Mouse (Mus musculus) kidney, embryonic 14.5 days (tissue): ENCODE measurements at regions not wholly inside any gene's neighbourhood (a gene's known extent, or its start where the extent isn't known, plus 50 kb on each side); places are given as distances from the start of the nearest gene placed in this dataset.
A peak's percentile ranks its signal among the peaks of the same experiment; 100 is the strongest.

Experiments used
- ATAC-seq: fragments of 200-750 bp; cut with Nextera tagmentation; 2 replicates; pipeline ENCODE4 v1.8.0; 2017; ENCODE audit warnings: moderate number of reproducible peaks, mild to moderate bottlenecking, moderate TSS enrichment, moderate library complexity; ENCODE audit not compliant: low FRiP score, low TSS enrichment
- H3K27ac ChIP-seq: fragments of 300-500 bp; sonication (generic); 2 replicates; pipeline ENCODE4 v1.5.1; 2014; ENCODE audit warnings: low read depth, mild to moderate bottlenecking, low read length, moderate library complexity, mixed read lengths
- H3K27me3 ChIP-seq: fragments of 300-500 bp; sonication (generic); 2 replicates; pipeline ENCODE4 v1.6.1; 2014; ENCODE audit warnings: mild to moderate bottlenecking, low read length; ENCODE audit not compliant: control insufficient read depth, insufficient read depth
- H3K36me3 ChIP-seq: fragments of 300-500 bp; sonication (generic); 2 replicates; pipeline ENCODE4 v1.6.1; 2014; ENCODE audit warnings: low read length, mixed read lengths; ENCODE audit not compliant: control insufficient read depth, insufficient read depth
- H3K4me1 ChIP-seq: fragments of 300-500 bp; sonication (generic); 2 replicates; pipeline ENCODE4 v1.6.1; 2014; ENCODE audit warnings: low read length, mixed read lengths; ENCODE audit not compliant: control insufficient read depth, insufficient read depth
- H3K4me2 ChIP-seq: fragments of 300-500 bp; sonication (generic); replicated peaks from 2 replicates; pipeline ENCODE4 v1.6.1; 2014; ENCODE audit warnings: low read depth, mild to moderate bottlenecking, low read length
- H3K4me3 ChIP-seq: fragments of 300-500 bp; sonication (generic); 2 replicates; pipeline ENCODE4 v1.5.1; 2014; ENCODE audit warnings: mild to moderate bottlenecking, low read length
- H3K9ac ChIP-seq: fragments of 300-500 bp; sonication (generic); 2 replicates; pipeline ENCODE4 v1.6.1; 2014; ENCODE audit warnings: low read depth, mild to moderate bottlenecking, low read length, moderate library complexity
- H3K9me3 ChIP-seq: fragments of 300-500 bp; sonication (generic); 2 replicates; pipeline ENCODE4 v1.6.1; 2016; ENCODE audit warnings: low read length; ENCODE audit not compliant: control insufficient read depth
- WGBS: fragments of 180-500 bp; shearing (Covaris S2); extraction: QIAGEN DNeasy Blood & Tissue Kit; methylation state at CpG from one replicate; pipeline ENCODE4 v1.1.7; 2014; 5-methylcytosine and 5-hydroxymethylcytosine counted together

DNA sequence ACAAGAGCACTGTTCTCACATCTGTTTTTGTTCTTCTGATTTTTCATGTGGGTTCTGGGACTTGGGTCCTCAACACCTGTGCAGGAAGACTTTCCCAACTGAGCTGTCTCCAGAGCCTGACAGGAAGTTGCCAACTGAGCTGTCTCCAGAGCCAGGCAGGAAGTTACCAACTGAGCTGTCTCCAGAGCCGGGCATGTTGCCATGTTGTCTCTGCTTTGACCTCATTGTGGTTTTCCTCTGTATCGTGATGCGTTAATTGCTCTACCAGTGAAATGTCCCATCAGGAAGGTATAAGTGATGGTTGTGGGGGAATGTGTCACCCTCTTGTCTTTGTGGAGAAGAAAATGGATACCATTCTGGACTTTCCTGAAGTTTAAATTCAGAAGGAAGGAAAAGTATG lies 54.4 kb upstream of the Olfm4 start:
- Histone ChIP-seq H3K4me3 (no peak overlapping the region), H3K9me3 (no peaks in the 10 kb centered on the region), H3K27me3 (no peaks in the 10 kb centered on the region), H3K9ac (no peak overlapping the region), H3K36me3 (no peaks in the 10 kb centered on the region), H3K4me1 (no peaks in the 10 kb centered on the region), H3K27ac (no peak overlapping the region), H3K4me2 (no peak overlapping the region)
- no peak for ATAC-seq
- WGBS, result 71% methylated on average over 3 of the region's 3 CpGs

DNA sequence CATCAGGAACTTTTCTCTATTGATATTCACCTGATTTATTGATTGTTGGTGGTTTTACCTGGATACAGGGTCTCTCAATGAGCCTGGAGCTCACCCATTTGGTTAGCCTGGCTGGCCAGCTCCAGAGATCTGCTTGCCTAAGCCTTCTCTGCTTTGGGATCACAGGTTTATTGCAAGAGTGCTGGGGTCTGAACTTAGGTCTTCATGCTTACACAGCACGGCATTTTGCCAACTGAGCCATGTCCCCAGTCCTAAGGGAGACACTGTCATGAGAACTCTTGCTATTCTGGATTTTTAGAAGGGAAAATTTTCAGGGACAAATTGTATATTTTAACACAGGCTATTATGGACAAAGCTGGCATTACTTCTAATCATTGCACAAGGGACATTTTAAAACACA lies 56.7 kb upstream of the Olfm4 start:
- Histone ChIP-seq H3K27ac (no peak overlapping the region), H3K9ac (no peak overlapping the region), H3K4me3 (no peak overlapping the region), H3K4me1 (no peaks in the 10 kb centered on the region), H3K27me3 (no peaks in the 10 kb centered on the region), H3K4me2 (no peak overlapping the region), H3K36me3 (no peaks in the 10 kb centered on the region), H3K9me3 (no peaks in the 10 kb centered on the region)
- 61% methylated on average over 1 of the region's 1 CpGs for WGBS
- no peak for ATAC-seq

DNA sequence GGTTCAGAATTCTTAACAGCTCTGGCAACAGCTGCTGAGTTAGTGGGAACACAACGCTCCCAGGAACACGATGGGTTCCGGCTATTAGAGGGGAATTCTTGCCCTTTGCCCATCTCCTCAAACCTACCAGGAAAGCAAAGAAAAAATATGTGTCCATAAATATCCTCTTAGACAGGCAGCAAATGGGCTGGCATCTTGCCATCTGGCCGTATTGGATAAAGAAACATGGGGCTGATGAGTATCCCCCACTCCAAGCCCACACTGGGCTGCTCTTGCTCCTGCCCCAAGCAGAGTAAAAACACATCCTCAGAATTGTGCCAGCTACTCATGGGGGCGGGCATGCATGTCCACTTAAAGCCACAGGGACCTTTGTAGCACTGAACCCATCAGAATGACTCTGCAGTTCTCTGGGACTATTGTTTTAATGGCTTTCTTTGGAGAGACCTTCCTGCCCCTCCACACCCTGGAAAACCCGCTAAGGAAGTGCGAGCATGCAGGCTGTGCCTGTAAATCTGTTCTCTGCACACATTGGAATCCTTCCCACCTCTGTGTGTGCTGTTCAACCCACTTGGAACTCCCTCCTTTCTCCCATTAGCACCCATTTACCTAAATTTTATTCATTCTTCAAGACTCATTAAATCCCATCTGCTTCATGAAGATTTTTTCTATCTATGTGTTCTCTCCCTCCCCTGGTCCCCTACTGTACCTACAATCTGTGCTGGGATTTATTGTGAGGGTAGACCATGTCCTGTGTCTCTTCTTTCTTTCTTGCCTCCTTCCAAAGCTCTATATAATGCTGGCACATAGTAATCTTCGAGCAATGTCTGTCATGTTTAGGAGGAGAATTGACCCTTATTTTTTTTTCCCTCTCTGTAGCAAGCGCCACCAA lies 66.7 kb upstream of the Olfm4 start:
- Histone ChIP-seq H3K9me3 (no peaks in the 10 kb centered on the region), H3K4me1 (no peaks in the 10 kb centered on the region; the same call in 1 of the 2 replicates), H3K4me3 (no peak overlapping the region), H3K27me3 (no peaks in the 10 kb centered on the region), H3K36me3 (no peaks in the 10 kb centered on the region), H3K9ac (no peak overlapping the region), H3K27ac (no peak overlapping the region), H3K4me2 (no peak overlapping the region)
- WGBS, result 52% methylated on average over 9 of the region's 9 CpGs
- ATAC-seq, result no peak

DNA sequence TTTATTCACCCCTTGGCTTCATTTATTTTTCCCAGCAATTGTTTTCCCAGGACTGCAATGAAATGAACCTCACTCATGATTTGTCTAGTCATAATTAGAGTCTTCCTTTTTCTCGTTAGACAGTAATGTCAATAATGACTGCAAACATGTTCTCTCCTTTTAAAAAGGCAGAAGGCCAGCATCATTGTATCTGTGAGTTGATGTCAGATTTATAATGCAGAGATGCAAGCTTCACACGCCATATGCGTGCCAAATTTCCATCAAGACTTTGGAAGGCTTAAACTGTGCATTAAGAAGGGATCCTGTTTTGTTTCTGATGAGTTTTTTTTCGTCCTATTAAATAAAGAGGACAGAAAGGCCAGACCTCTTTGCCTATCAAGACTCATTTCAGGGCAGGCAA lies 68.9 kb upstream of the Olfm4 start:
- 80% methylated on average over 4 of the region's 4 CpGs for WGBS
- no peak overlapping the region for H3K4me3 ChIP-seq
- no peaks in the 10 kb centered on the region; the same call in 1 of the 2 replicates for H3K4me1 ChIP-seq
- no peaks in the 10 kb centered on the region for H3K27me3 ChIP-seq
- H3K4me2 ChIP-seq, result no peak overlapping the region
- no peak for ATAC-seq
- no peak overlapping the region for H3K9ac ChIP-seq
- H3K9me3 ChIP-seq, result no peaks in the 10 kb centered on the region
- no peaks in the 10 kb centered on the region for H3K36me3 ChIP-seq
- H3K27ac ChIP-seq, result no peak overlapping the region

DNA sequence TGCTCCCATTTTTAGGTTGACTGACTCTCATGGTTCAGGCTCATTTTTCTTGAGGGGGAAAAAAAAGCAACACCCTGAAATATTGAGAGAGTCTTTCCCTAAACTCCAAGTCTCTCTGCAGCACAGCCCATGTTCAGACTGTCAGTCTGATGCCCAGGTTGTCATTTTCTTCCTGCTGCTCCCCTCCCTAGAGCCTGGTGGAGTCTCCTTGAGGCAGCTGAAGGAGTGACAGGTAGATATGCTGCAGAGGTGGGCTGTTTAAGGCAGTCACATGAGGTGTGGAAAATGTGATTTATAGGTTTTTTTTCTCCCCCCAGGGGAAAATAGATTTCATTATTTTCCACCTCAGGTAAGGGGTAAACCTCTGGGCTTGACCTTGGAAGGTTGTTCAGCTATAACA lies 70.6 kb upstream of the Olfm4 start:
- Histone ChIP-seq H3K27me3 (no peaks in the 10 kb centered on the region), H3K4me3 (no peak overlapping the region), H3K9me3 (no peaks in the 10 kb centered on the region), H3K27ac (no peak overlapping the region), H3K4me2 (no peak overlapping the region), H3K4me1 (no peaks in the 10 kb centered on the region; the same call in 1 of the 2 replicates), H3K9ac (no peak overlapping the region), H3K36me3 (no peaks in the 10 kb centered on the region)
- ATAC-seq, result no peak

DNA sequence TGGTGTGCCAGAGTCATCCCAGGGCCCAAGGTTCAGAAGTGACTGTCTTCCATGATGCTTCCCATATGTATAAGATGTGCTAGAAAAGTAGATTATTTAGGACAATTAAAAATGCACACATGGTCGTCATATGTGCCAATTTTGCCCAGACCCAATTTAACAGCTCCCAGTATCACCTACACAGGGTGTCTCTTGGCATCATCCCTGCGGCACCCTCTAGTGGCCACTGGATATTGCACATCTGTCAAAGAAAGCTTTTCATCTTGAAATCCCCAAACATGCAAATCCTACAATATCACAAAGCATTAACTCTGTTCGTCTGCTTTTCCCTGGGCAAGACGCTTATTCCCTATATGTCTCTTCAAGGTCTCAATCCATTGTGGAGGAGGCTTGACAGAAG lies 71.3 kb upstream of the Olfm4 start:
- 43% methylated on average over 4 of the region's 4 CpGs for WGBS
- Histone ChIP-seq H3K9me3 (no peaks in the 10 kb centered on the region), H3K9ac (no peak overlapping the region), H3K36me3 (no peaks in the 10 kb centered on the region), H3K4me2 (no peak overlapping the region), H3K27me3 (no peaks in the 10 kb centered on the region), H3K27ac (no peak overlapping the region), H3K4me3 (no peak overlapping the region), H3K4me1 (no peaks in the 10 kb centered on the region; the same call in 1 of the 2 replicates)
- 0 out of 2 replicates have a peak, but pooled peaks have one; percentile 39 for ATAC-seq

DNA sequence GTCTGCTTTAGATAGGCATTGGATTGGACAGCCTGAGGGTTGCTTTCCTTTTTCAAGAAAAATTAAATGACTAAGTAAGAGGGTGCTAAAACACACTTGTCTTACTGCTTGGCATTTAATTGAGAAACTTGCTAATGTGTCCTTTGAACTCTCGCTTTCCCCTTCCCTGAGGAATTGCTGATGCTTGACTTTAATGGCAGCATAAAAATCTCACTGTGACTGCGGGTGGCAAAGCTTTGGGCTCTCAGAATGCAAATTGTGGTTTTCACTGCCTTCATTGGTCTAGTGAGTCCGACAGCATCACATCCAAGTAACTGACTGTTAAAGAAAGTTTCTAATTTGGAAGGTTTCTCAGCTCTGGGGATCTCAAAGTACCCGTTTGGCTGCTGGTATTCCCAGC lies 76.1 kb upstream of the Olfm4 start:
- no peak overlapping the region for H3K27ac ChIP-seq
- H3K9ac ChIP-seq, result no peak overlapping the region
- no peaks in the 10 kb centered on the region for H3K36me3 ChIP-seq
- ATAC-seq, result no peak
- H3K4me2 ChIP-seq, result no peak overlapping the region
- H3K9me3 ChIP-seq, result no peaks in the 10 kb centered on the region
- H3K4me3 ChIP-seq, result no peak overlapping the region
- no peaks in the 10 kb centered on the region for H3K27me3 ChIP-seq
- H3K4me1 ChIP-seq, result no peaks in the 10 kb centered on the region
- 14% methylated on average over 4 of the region's 4 CpGs for WGBS

DNA sequence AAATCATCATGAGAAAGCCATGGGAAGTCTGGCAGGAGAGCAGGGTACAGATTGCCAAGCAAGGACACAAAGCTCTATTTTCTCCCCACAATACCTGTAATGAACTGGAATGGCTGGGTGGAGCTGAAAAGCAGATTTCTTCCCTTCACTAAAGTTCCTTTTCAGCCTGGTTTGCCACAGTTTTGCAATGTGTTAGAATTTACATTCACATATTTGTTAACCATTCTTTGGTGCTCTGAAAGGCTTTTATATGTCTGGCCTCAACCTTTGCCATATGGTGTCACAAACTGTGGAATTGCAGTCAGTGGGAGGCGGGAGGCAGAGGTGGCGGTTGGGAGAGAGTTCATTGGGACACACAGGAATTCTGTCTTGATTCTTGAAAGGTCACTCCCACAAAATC lies 78.3 kb upstream of the Olfm4 start:
- H3K27me3 ChIP-seq, result no peaks in the 10 kb centered on the region
- H3K4me1 ChIP-seq, result no peaks in the 10 kb centered on the region
- no peaks in the 10 kb centered on the region for H3K9me3 ChIP-seq
- no peak overlapping the region for H3K9ac ChIP-seq
- H3K36me3 ChIP-seq, result no peaks in the 10 kb centered on the region
- 53% methylated on average over 2 of the region's 2 CpGs for WGBS
- no peak overlapping the region for H3K4me3 ChIP-seq
- H3K4me2 ChIP-seq, result no peak overlapping the region
- ATAC-seq, result no peak
- no peak overlapping the region for H3K27ac ChIP-seq

DNA sequence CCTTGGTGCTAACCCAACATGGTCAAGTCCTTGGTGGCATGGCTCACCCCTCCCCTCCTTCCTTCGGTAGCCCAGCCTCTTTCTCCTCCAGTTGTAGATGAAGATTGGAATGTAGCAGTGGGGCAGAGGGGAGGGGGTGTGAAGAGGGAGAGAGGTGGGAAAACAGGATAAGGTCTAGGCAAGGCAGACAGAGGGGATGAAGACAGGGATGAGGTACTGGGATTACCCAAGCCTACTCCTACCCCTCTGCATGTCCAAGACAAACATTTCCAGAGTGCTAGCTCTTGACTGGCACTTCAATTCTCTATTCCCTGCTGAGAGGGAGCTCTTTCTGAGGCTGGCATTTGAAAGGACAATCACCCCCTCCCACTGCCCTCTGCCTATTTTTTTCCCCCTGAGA lies 81.5 kb upstream of the Olfm4 start:
- Histone ChIP-seq H3K4me3 (no peak overlapping the region), H3K27ac (no peak overlapping the region), H3K4me2 (no peak overlapping the region), H3K27me3 (no peaks in the 10 kb centered on the region), H3K9ac (no peak overlapping the region), H3K9me3 (no peaks in the 10 kb centered on the region), H3K36me3 (no peaks in the 10 kb centered on the region), H3K4me1 (no peaks in the 10 kb centered on the region)
- WGBS, result 25% methylated on average over 1 of the region's 1 CpGs
- ATAC-seq, result no peak
